ENCODE assay signal across 18 mouse cellular contexts in genomic region chr7:73527225-73527624, GRCm38 (mm10). TPM values are rescaled to one million over a fixed set of nuclear protein-coding genes. Genes with fewer than 3 reads are reported as not detected.
DNase-seq lines count a peak whose midpoint lies in the region; ATAC-seq and TF ChIP-seq lines count a peak whose summit lies in the region.
"Had no signal": no experiment of that assay in that cellular context is flagged by ENCODE, and none has a peak within 500 bp of the region (broad histone marks: within the 10 kb centered on the region; RNA-seq: fewer than 3 reads in every experiment).

No protein-coding gene starts in this region.

- H3K4me3 ChIP-seq in heart, embryonic 11.5 days (ENCODE audit: low read depth, low read length): no peak overlapping the region
- H3K4me3 ChIP-seq in liver, embryonic 13.5 days (replicated peaks): no peak overlapping the region
- H3K4me3 ChIP-seq in liver, postnatal 0 days (ENCODE audit: low read depth, low read length): no peak overlapping the region

- no peaks in the 10 kb centered on the region for H3K27me3 ChIP-seq in heart, embryonic 11.5 days (ENCODE audit: control insufficient read depth, insufficient read depth, low read length)
- no peaks in the 10 kb centered on the region for H3K27me3 ChIP-seq in liver, embryonic 13.5 days
- H3K27me3 ChIP-seq in liver, postnatal 0 days (ENCODE audit: insufficient read depth, low read length): no peaks in the 10 kb centered on the region

- 0 out of 2 replicates have a peak overlapping the region, but pooled peaks have one; percentile 6 for H3K27ac ChIP-seq in heart, embryonic 11.5 days (ENCODE audit: low read depth, low read length)
- H3K27ac ChIP-seq in liver, embryonic 13.5 days: peak overlapping the region; percentile 19; the same call in 1 of the 2 replicates
- no peak overlapping the region for H3K27ac ChIP-seq in liver, postnatal 0 days (ENCODE audit: low read depth)

- no peak for DNase-seq in heart, adult 18-20 months
- no peak for DNase-seq in liver, embryonic 13.5 days
- DNase-seq in liver, postnatal 0 days: no peak
- peak; percentile 30 for DNase-seq in induced T-regulatory cell, adult 2 months (ENCODE audit: low read depth)
- no peak for DNase-seq in T-cell, adult 2 months (ENCODE audit: low spot score)
- DNase-seq: adrenal gland, postnatal 14 days; cerebellum, adult 18-20 months; gastrocnemius, postnatal 25 days; kidney, adult 18-20 months; kidney, postnatal 25 days; lung, postnatal 10 days; right cerebral cortex, postnatal 14 days; spleen, adult 18-20 months had no signal

- H3K9ac ChIP-seq in heart, embryonic 11.5 days (ENCODE audit: low read depth, low read length): no peak overlapping the region
- H3K9ac ChIP-seq in liver, embryonic 13.5 days: no peak overlapping the region
- H3K9ac ChIP-seq in liver, postnatal 0 days (replicated peaks): no peak overlapping the region

- no peak for TF ChIP-seq EP300 in liver, postnatal 0 days (IDR thresholded peaks at IDR 0.05; ENCODE audit: low read depth)

- no peak for ATAC-seq in heart, embryonic 11.5 days (replicated peaks; ENCODE audit: insufficient number of reproducible peaks, low FRiP score, low TSS enrichment)
- ATAC-seq in liver, embryonic 13.5 days (ENCODE audit: low read depth): no peak
- no peak for ATAC-seq in liver, postnatal 0 days
- no peak for ATAC-seq in erythroblast, adult 5-6 weeks (replicated peaks; ENCODE audit: low FRiP score, poor library complexity, severe bottlenecking)
- ATAC-seq: forebrain, embryonic 14.5 days; hindbrain, embryonic 16.5 days; midbrain, embryonic 16.5 days had no signal

- WGBS in heart, embryonic 11.5 days (ENCODE audit: insufficient replicate concordance): 87% methylated on average over 4 of the region's 4 CpGs
- WGBS in liver, embryonic 13.5 days (ENCODE audit: insufficient replicate concordance): 52% methylated on average over 4 of the region's 4 CpGs
- WGBS in liver, postnatal 0 days (ENCODE audit: insufficient replicate concordance): 59% methylated on average over 4 of the region's 4 CpGs

- no peak overlapping the region for H3K4me2 ChIP-seq in heart, embryonic 11.5 days
- no peak overlapping the region for H3K4me2 ChIP-seq in liver, embryonic 13.5 days
- H3K4me2 ChIP-seq in liver, postnatal 0 days (ENCODE audit: low read depth, low read length): no peak overlapping the region

- H3K4me1 ChIP-seq in heart, embryonic 11.5 days (ENCODE audit: control insufficient read depth, insufficient read depth, low read length): peaks cover 17% of the 10 kb centered on the region
- peaks cover 61% of the 10 kb centered on the region for H3K4me1 ChIP-seq in liver, embryonic 13.5 days (replicated peaks)
- H3K4me1 ChIP-seq in liver, postnatal 0 days (ENCODE audit: insufficient read depth): peaks cover 28% of the 10 kb centered on the region

- no peak for TF ChIP-seq CTCF in liver, postnatal 0 days (IDR thresholded peaks at IDR 0.05; ENCODE audit: low read depth)

- H3K9me3 ChIP-seq in heart, embryonic 11.5 days (replicated peaks; ENCODE audit: control insufficient read depth, low read length): no peaks in the 10 kb centered on the region
- no peaks in the 10 kb centered on the region for H3K9me3 ChIP-seq in liver, embryonic 13.5 days (replicated peaks)
- no peaks in the 10 kb centered on the region for H3K9me3 ChIP-seq in liver, postnatal 0 days (ENCODE audit: low read length)

- no peaks in the 10 kb centered on the region for H3K36me3 ChIP-seq in heart, embryonic 11.5 days (ENCODE audit: control insufficient read depth, insufficient read depth, low read length)
- H3K36me3 ChIP-seq in liver, embryonic 13.5 days: peaks cover 56% of the 10 kb centered on the region
- peaks cover 35% of the 10 kb centered on the region for H3K36me3 ChIP-seq in liver, postnatal 0 days (replicated peaks; ENCODE audit: insufficient read depth, low read length)

RNA-seq across cellular contexts. Expression of gene Chd2, which starts 14.4 kb away (rescaled TPM):
- 43.6 and 45.6 TPM in 2 replicates for polyA plus RNA-seq in heart, embryonic 11.5 days (2014; fragmentation: Nextera tagmentation; extraction: Ambion mirVana)
- 10 to 100 TPM; 28.2 to 38.8 TPM for total RNA-seq in heart, adult 18-20 months (2021)
- polyA plus RNA-seq in liver, embryonic 13.5 days (2015; fragmentation: Nextera tagmentation; extraction: Ambion mirVana): 18.8 and 25.6 TPM in 2 replicates
- polyA plus RNA-seq in liver, postnatal 0 days (2015; fragmentation: Nextera tagmentation; extraction: Ambion mirVana): 14.1 and 17.2 TPM in 2 replicates
- total RNA-seq in erythroblast, adult 5-6 weeks (2015; ENCODE audit: low replicate concordance): 125 and 149 TPM in 2 replicates
- 546 and 581 TPM in 2 replicates for total RNA-seq in erythroblast, adult 5-6 weeks (2017; ENCODE audit: low replicate concordance)
